Mouse (Mus musculus): Measurements from ENCODE around the gene Cfap54.

DNA sequence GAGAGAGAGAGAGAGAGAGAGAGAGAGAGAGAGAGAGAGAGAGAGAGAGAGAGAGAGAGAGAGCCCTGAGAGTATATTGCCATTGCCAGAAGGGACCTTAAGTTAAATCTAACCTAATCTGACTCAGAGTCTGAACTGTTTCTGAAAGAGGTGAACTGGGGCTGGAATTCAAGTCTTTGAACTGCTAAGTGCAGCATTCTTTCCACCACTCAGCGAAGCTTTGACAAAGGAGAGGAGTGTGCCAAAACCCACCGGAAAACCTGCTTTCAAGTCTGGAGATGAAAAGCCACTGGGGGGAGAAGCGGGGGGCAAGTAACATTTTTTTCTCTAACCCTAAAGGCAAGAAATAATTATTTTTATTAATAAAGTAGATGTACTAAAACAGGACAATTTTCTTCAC lies 30.8 kb downstream of the Cfap54 start:
- TF ChIP-seq POLR2A (IDR thresholded peaks at IDR 0.05; ENCODE audit: control insufficient read depth, extremely low read depth, insufficient read depth, low read length, poor library complexity) (no peak), CTCF (IDR thresholded peaks at IDR 0.05; ENCODE audit: borderline replicate concordance, control insufficient read depth, extremely low read depth, insufficient read depth, low read length, poor library complexity) (no peak)
